Mouse (Mus musculus) limb, embryonic 14.5 days (tissue): ENCODE results near the gene Susd6. TPM values are rescaled to one million over a fixed set of nuclear protein-coding genes. Genes with fewer than 3 reads are reported as not detected.

ENCODE experiments used
- ATAC-seq: fragments of 200-750 bp; cut with Nextera tagmentation; 2 replicates; pipeline ENCODE4 v1.8.0; 2017; ENCODE audit warnings: low read depth, moderate number of reproducible peaks, moderate TSS enrichment; ENCODE audit not compliant: low FRiP score
- DNase-seq: peaks from one replicate; pipeline ENCODE4 v3.0.0-alpha.2; 2015; ENCODE audit warnings: low spot score
- H3K27ac ChIP-seq: fragments of 300-500 bp; sonication (generic); replicated peaks from 2 replicates; pipeline ENCODE4 v1.5.1; 2014; ENCODE audit warnings: low read depth, mild to moderate bottlenecking, low read length, moderate library complexity, mixed read lengths
- H3K27me3 ChIP-seq: fragments of 300-500 bp; sonication (generic); 2 replicates; pipeline ENCODE4 v1.6.1; 2014; ENCODE audit warnings: low read length, mixed read lengths; ENCODE audit not compliant: control insufficient read depth, insufficient read depth
- H3K36me3 ChIP-seq: fragments of 300-500 bp; sonication (generic); 2 replicates; pipeline ENCODE4 v1.6.1; 2014; ENCODE audit warnings: mild to moderate bottlenecking, low read length, moderate library complexity, mixed read lengths; ENCODE audit not compliant: control insufficient read depth, insufficient read depth
- H3K4me1 ChIP-seq: fragments of 300-500 bp; sonication (generic); 2 replicates; pipeline ENCODE4 v1.6.1; 2014; ENCODE audit warnings: antibody characterized with exemption, low read length, mixed read lengths; ENCODE audit not compliant: control insufficient read depth, insufficient read depth
- H3K4me2 ChIP-seq: fragments of 300-500 bp; sonication (generic); replicated peaks from 2 replicates; pipeline ENCODE4 v1.6.1; 2014; ENCODE audit warnings: low read depth, mild to moderate bottlenecking, low read length, moderate library complexity; ENCODE audit not compliant: severe bottlenecking
- H3K4me3 ChIP-seq: fragments of 300-500 bp; sonication (generic); replicated peaks from 2 replicates; pipeline ENCODE4 v1.5.1; 2014; ENCODE audit warnings: low read length
- H3K9ac ChIP-seq: fragments of 300-500 bp; sonication (generic); 2 replicates; pipeline ENCODE4 v1.6.1; 2014; ENCODE audit warnings: mild to moderate bottlenecking, low read depth, low read length, moderate library complexity; ENCODE audit not compliant: severe bottlenecking
- H3K9me3 ChIP-seq: fragments of 300-500 bp; sonication (generic); 2 replicates; pipeline ENCODE4 v1.6.1; 2016; ENCODE audit warnings: low read length; ENCODE audit not compliant: control insufficient read depth
- POLR2A ChIP-seq: fragments of 200-500 bp; IDR thresholded peaks from 2 replicates; pipeline ENCODE4 v1.8.0; 2012; ENCODE audit warnings: inconsistent platforms, mild to moderate bottlenecking, moderate library complexity, borderline replicate concordance; ENCODE audit not compliant: insufficient read depth, insufficient read length; ENCODE audit errors: extremely low read depth
- WGBS: fragments of 180-500 bp; shearing (Covaris S2); extraction: QIAGEN DNeasy Blood & Tissue Kit; methylation state at CpG from one replicate; pipeline ENCODE4 v1.1.7; 2014; 5-methylcytosine and 5-hydroxymethylcytosine counted together
- polyA plus RNA-seq, 2 experiments: library from polyadenylated mRNA; depleted of rRNA in 1 of 2; stranded (reverse) in 1 of 2; unstranded in 1 of 2; fragments of >200 nt; fragmentation: Nextera tagmentation in 1 of 2; extraction: Ambion mirVana in 1 of 2; gene quantifications; 2 replicates each; pipeline versions ENCODE4 v1.2.1 to v1.2.3; 2012 to 2014

Susd6 gene
- polyA plus RNA-seq, 2 experiments: 22.3 to 28.6 TPM

DNA sequence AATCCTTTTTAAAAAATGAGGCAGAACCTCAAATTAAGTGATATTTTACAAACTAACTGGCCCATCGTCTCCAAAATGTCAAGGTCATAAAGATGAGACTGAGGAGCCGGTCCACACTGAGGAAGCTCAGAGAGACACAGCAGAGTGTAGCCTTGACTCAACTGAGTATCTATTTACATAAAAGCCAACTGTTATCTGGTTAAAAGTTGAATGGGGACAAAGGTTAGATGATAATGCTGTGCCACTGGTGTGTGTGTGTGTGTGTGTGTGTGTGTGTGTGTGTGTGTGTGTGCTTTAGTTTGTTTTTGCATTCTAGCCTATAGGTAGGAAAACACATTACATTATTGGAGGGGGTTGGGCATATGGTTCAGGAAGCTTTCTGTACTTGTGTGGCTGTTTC is 100.8 kb downstream of the Susd6 start:
- peaks cover 6% of the 10 kb centered on the region; the same call in 1 of the 2 replicates for H3K9me3 ChIP-seq
- no peaks in the 10 kb centered on the region for H3K27me3 ChIP-seq
- H3K36me3 ChIP-seq: no peaks in the 10 kb centered on the region
- DNase-seq (no peak), ATAC-seq (no peak)
- no peak overlapping the region for H3K9ac ChIP-seq
- no peak for TF ChIP-seq POLR2A
- no peak overlapping the region for H3K4me3 ChIP-seq
- H3K27ac ChIP-seq: no peak overlapping the region
- H3K4me2 ChIP-seq: no peak overlapping the region
- WGBS: 79% methylated on average over 2 of the region's 2 CpGs
- H3K4me1 ChIP-seq: no peaks in the 10 kb centered on the region

DNA sequence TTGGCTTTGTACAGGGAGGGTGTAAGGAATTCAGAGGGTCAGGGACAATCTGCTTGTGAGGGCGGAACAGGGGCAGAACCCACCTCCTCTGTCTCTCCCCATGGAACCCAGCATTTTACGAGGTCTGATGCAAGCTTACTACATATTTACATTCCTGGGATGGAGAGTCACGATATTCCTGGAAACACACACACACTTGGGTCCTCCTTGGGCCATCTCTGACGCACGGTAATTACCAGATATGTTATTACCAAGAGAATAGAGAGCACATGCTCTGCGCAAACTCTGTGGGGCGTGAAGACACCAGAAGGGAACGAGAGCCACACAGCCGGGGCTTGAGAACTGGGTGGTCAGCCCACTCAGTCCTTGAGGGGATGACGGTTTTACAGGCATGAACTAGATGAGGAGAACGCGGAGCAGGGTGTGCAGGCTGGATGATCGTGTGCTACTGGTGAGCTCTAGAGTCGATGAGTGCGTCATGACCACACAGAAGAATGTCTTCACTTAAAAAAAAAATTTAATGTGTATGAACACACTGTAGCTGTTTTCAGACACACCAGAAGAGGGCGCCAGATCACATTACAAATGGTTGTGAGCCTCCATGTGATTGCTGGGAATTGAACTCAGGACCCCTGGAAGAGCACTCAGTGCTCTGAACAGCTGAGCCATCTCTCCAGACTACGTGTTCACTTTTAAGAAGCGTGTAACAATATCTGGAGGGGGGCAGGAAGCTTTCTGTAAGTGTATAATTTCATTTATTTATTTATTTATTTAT is 103.6 kb downstream of the Susd6 start:
- Histone ChIP-seq H3K36me3 (no peaks in the 10 kb centered on the region), H3K27me3 (no peaks in the 10 kb centered on the region), H3K4me1 (no peaks in the 10 kb centered on the region), H3K9ac (no peak overlapping the region), H3K4me2 (no peak overlapping the region), H3K4me3 (no peak overlapping the region), H3K27ac (no peak overlapping the region), H3K9me3 (peaks cover 6% of the 10 kb centered on the region; the same call in 1 of the 2 replicates)
- TF ChIP-seq POLR2A: no peak
- DNase-seq (no peak), ATAC-seq (no peak)
- WGBS: 84% methylated on average over 18 of the region's 18 CpGs

DNA sequence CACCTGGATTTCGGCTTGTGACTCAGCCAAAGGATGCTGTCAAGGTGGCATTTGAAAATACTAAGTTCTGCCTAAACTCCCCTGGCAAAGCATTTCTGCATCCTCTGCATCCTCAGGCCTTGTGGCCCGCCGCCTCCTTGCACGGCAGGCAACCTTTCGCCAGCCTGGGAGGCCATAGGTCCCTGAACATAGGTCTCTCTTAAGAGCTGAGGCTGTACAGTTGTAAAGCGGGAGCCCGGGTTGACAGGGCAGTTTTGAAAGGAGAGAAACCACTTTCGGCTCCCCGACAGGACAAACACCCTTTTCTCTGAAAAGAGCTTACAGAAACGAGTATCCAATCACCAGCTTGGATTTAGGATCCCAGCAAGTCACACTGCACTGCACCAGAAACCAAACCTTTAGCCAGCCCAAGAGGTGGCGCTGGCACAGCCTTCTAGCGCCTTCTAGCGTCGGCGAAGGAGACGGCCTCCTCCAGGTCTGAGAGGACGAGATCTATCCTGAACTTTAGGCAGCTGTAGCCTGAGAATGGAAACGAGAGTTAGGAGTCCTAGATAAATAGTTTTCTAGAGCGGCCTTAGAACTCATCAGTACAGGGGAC is 104.8 kb downstream of the Susd6 start:
- H3K9ac ChIP-seq: no peak overlapping the region
- H3K4me3 ChIP-seq: 0 out of 2 replicates have a peak overlapping the region, but pooled peaks have one; percentile 6
- ATAC-seq (peak; percentile 90), DNase-seq (peak; percentile 74)
- H3K27ac ChIP-seq: no peak overlapping the region
- TF ChIP-seq POLR2A: no peak
- H3K4me1 ChIP-seq: no peaks in the 10 kb centered on the region
- WGBS: 14% methylated on average over 19 of the region's 19 CpGs
- peak overlapping the region; percentile 37 for H3K4me2 ChIP-seq
- no peaks in the 10 kb centered on the region for H3K27me3 ChIP-seq
- no peaks in the 10 kb centered on the region for H3K36me3 ChIP-seq
- H3K9me3 ChIP-seq: no peaks in the 10 kb centered on the region

DNA sequence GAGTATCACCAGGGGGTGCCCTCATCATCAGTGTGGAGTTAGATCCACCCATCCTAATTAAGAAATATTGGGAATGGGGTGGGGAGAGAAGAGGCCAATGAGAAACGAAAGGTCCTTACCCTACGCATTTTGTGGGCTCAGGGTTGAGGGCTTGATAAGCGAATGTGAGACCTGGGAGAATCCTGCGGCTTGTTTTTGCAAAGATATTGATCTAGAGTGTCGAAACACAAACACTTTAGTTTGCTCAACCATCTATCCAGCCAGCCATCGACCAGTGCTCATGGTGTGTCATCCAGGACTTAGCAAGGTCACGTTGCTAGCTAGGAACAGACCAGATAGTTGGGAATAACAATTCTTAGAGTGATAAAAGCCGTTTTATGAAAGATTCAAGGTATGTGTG is 119.3 kb downstream of the Susd6 start:
- TF ChIP-seq POLR2A: no peak
- Histone ChIP-seq H3K4me2 (no peak overlapping the region), H3K36me3 (no peaks in the 10 kb centered on the region), H3K4me3 (no peak overlapping the region), H3K27me3 (no peaks in the 10 kb centered on the region), H3K4me1 (no peaks in the 10 kb centered on the region), H3K9me3 (no peaks in the 10 kb centered on the region), H3K27ac (no peak overlapping the region), H3K9ac (no peak overlapping the region)
- ATAC-seq (no peak), DNase-seq (no peak)
- 87% methylated on average over 8 of the region's 8 CpGs for WGBS

DNA sequence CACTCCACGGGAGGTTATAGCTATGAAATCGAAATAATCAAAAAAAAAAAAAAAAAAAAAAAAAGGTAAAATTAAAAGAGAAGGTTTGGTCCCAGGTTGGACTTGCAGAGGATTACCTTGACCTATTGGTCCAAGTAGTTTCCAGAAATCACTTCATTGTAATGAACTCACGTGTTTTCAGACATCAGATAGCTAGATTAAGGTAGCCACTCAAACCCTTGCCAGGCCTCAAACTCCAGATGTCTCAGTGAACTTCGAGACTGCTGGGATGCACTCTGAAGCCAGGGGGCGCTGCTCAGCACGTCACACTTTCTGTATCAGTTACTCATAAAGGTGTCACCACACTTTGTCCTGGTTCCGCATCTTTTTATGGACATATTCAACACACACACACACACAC is 127.5 kb downstream of the Susd6 start:
- Histone ChIP-seq H3K36me3 (no peaks in the 10 kb centered on the region), H3K4me2 (no peak overlapping the region), H3K27me3 (no peaks in the 10 kb centered on the region), H3K4me3 (no peak overlapping the region), H3K27ac (no peak overlapping the region), H3K9me3 (no peaks in the 10 kb centered on the region), H3K4me1 (no peaks in the 10 kb centered on the region), H3K9ac (no peak overlapping the region)
- ATAC-seq: no peak
- no peak for TF ChIP-seq POLR2A
- WGBS: 53% methylated on average over 7 of the region's 7 CpGs
- DNase-seq: no peak
